Mouse (Mus musculus): Measurements from ENCODE around the gene Tbx6. TPM values are rescaled to one million over a fixed set of nuclear protein-coding genes. Genes with fewer than 3 reads are reported as not detected.

The Tbx6 gene
- total and polyA plus RNA-seq, 3 experiments: 0.12 to 0.15 TPM; not detected in 1

GRCm38 (mm10) chr7:126801057-126801422 is 19.8 kb downstream of the Tbx6 start (continued):
- no peak for TF ChIP-seq CHD2 (IDR thresholded peaks at IDR 0.05; ENCODE audit: low read length)
- 0 out of 2 replicates have a peak, but pooled peaks have one; percentile 37 for TF ChIP-seq E2F4 (IDR thresholded peaks at IDR 0.05; ENCODE audit: borderline replicate concordance, low read depth, low read length)
- TF ChIP-seq POLR2A (IDR thresholded peaks at IDR 0.05; ENCODE audit: control insufficient read depth in 1 of 2, insufficient read depth in 1 of 2, low read depth in 1 of 2, low read length in 2 of 2, poor library complexity in 1 of 2): peak in 1 of 2 experiments; percentile 43; a peak in 1 of 4 replicates
- TF ChIP-seq MEF2A (IDR thresholded peaks at IDR 0.05; ENCODE audit: extremely low read depth, insufficient replicate concordance, low read depth, low read length, poor library complexity, severe bottlenecking): no peak
- no peak for TF ChIP-seq MAFK (IDR thresholded peaks at IDR 0.05; ENCODE audit: borderline replicate concordance, low read depth, low read length)
- TF ChIP-seq UBTF (IDR thresholded peaks at IDR 0.05; ENCODE audit: borderline replicate concordance, insufficient read depth, low read depth, low read length): no peak
- TF ChIP-seq SMC3 (IDR thresholded peaks at IDR 0.05; ENCODE audit: low read depth, low read length): no peak
- TF ChIP-seq NELFE (IDR thresholded peaks at IDR 0.05; ENCODE audit: low read depth, low read length): peak; percentile 32; the same call in 1 of the 2 replicates
- no peak for TF ChIP-seq HCFC1 (IDR thresholded peaks at IDR 0.05; ENCODE audit: low read depth, low read length)
- no peak for TF ChIP-seq MYB (IDR thresholded peaks at IDR 0.05; ENCODE audit: low read depth, low read length)
- TF ChIP-seq EP300 (IDR thresholded peaks at IDR 0.05; ENCODE audit: low read depth in 1 of 2, low read length in 2 of 2): peak; percentile 57 to 62
- no peak for TF ChIP-seq BHLHE40 (IDR thresholded peaks at IDR 0.05; ENCODE audit: borderline replicate concordance, low read depth, low read length)
- peak; percentile 36; the same call in 1 of the 2 replicates for TF ChIP-seq TBP (IDR thresholded peaks at IDR 0.05; ENCODE audit: low read depth, low read length)

DNA sequence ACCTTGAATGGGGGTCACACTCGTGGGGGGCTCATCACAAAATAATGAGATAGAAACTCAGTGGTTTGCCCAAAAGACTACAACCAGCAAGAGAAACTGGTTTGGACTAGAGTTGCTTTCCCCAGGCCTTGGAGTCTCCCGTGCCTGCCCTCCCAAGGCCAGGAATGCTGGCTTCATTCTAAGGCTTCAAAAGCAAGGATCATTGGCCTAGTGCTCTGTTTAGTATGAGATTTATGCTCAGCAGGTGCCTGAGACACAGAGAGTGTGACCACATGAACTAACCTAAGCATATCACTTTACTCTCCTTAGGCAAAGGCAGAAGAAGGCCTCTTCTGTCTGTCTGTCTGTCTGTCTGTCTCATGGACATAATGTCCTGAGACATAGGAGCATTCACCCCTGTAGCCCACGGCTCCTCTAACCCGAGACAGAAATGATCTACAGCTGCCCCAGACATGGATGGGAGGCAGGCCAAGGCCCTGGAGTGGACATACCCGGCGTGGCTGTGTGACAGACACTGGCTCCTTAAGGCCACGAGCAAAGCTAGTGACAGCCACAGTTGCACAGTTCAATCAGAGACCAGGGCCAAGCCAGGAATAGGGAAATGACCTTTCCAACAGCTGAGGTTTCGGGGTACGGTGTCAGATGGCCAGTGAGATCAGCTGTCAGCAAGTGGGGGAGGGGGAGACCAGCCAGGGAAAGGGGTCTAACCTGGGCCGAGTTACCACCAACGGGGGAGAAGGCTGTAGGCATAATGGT is 21.0 kb downstream of the Tbx6 start:
- peaks cover 20 to 37% of the 10 kb centered on the region in 2 experiments for H3K4me1 ChIP-seq (ENCODE audit: control insufficient read depth in 1 of 2, insufficient read depth in 2 of 2, low read length in 2 of 2)

More for the DNA sequence above, 21.0 kb downstream of the Tbx6 start:
- DNase-seq (ENCODE audit: low read depth, low spot score): no peak
- Histone ChIP-seq H3K79me2 (ENCODE audit: control insufficient read depth, insufficient read depth, low read length, poor library complexity) (peaks cover 22% of the 10 kb centered on the region), H3K36me3 (ENCODE audit: control insufficient read depth in 1 of 2, insufficient read depth in 2 of 2, low read length in 2 of 2) (peaks cover 0 to 35% of the 10 kb centered on the region in 2 experiments; a peak in 3 of 4 replicates), H3K9ac (ENCODE audit: control insufficient read depth, low read depth, low read length, poor library complexity, severe bottlenecking) (peak overlapping the region; percentile 43), H3K9me3 (replicated peaks; ENCODE audit: insufficient read depth, low read length) (no peaks in the 10 kb centered on the region), H3K27ac (ENCODE audit: control insufficient read depth, low read depth, low read length) (peak overlapping the region; percentile 92), H3K4me3 (ENCODE audit: control insufficient read depth in 1 of 2, insufficient read depth in 1 of 2, low read depth in 2 of 2, low read length in 2 of 2) (peak overlapping the region; percentile 23 to 25; a peak in 3 of 4 replicates), H3K27me3 (ENCODE audit: control insufficient read depth in 1 of 2, insufficient read depth in 2 of 2, low read length in 2 of 2) (no peaks in the 10 kb centered on the region)
- 0 out of 2 replicates have a peak, but pooled peaks have one; percentile 53 for TF ChIP-seq MAZ (IDR thresholded peaks at IDR 0.05; ENCODE audit: low read depth, low read length)
- TF ChIP-seq HCFC1 (IDR thresholded peaks at IDR 0.05; ENCODE audit: low read depth, low read length): no peak
- no peak for TF ChIP-seq POLR2AphosphoS2 (IDR thresholded peaks at IDR 0.05; ENCODE audit: low read length)
- 0 out of 2 replicates have a peak, but pooled peaks have one; percentile 1 for TF ChIP-seq TCF12 (IDR thresholded peaks at IDR 0.05; ENCODE audit: low read depth, low read length)
- no peak for TF ChIP-seq TAL1 (IDR thresholded peaks at IDR 0.05; ENCODE audit: low read length)
- TF ChIP-seq POLR2A (IDR thresholded peaks at IDR 0.05; ENCODE audit: control insufficient read depth in 1 of 2, insufficient read depth in 1 of 2, low read depth in 1 of 2, low read length in 2 of 2, poor library complexity in 1 of 2): no peak
- TF ChIP-seq SMC3 (IDR thresholded peaks at IDR 0.05; ENCODE audit: low read depth, low read length): no peak
- no peak for TF ChIP-seq RAD21 (IDR thresholded peaks at IDR 0.05; ENCODE audit: low read depth, low read length)
- TF ChIP-seq BHLHE40 (IDR thresholded peaks at IDR 0.05; ENCODE audit: borderline replicate concordance, low read depth, low read length): no peak; the same call in 1 of the 2 replicates
- no peak for TF ChIP-seq SIN3A (IDR thresholded peaks at IDR 0.05; ENCODE audit: low read length)
- no peak for TF ChIP-seq MAFK (IDR thresholded peaks at IDR 0.05; ENCODE audit: borderline replicate concordance, low read depth, low read length)
